Mouse (Mus musculus) lung, postnatal 14 days (tissue): Measurements from ENCODE around the gene Cog6.
A peak's percentile ranks its signal among the peaks of the same experiment; 100 is the strongest.

Source experiments
- DNase-seq: peaks from one replicate; pipeline ENCODE4 v3.0.0; 2021

The Cog6 gene

GRCm38 (mm10) chr3:53016436-53017340 is at the start of gene Cog6:
Cog6 (minus strand) TSS chr3:53017237.
- peak; percentile 81 for DNase-seq

- no peak for DNase-seq
Observed at GRCm38 (mm10) chr3:53066095-53066372, 49.0 kb upstream of the Cog6 start.

DNA sequence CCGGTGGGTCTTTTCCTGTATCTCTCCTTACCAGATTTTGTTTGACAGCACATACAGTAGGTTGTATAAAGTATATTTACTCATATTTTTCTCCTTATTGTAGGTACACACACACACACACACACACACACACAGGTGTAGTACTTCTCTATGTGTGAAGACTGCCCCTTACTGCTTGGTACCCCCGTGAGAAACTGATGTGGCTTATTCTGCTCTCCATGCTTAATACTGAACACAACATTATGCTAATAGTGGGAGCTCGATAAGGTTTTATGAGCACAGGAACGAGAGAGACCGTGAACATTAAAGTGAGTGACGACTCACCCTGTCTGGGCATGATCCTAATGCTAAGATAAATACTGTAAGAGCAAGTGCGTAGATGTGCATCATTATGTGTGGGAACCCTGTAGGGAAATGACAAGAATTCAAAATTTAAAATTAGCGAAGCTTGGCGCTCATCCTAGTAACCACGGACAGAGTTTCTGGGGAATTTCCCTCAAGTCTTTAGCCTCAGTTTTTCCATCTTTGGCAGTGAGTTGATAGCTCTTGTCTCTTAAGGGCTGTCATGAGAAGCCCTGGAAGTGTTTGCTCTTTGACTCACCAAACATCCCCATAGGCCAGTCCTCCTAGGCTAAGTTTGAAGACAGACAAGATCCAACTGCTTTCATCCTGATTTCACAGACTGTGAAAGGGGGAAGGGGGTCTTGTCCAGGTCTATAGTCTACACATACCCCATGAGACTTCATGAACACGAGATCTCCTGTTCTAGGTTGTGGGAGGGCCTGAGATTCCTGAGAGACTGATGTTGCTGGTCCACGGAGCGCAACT is 48.4 kb upstream of the Cog6 start:
- no peak for DNase-seq

DNA sequence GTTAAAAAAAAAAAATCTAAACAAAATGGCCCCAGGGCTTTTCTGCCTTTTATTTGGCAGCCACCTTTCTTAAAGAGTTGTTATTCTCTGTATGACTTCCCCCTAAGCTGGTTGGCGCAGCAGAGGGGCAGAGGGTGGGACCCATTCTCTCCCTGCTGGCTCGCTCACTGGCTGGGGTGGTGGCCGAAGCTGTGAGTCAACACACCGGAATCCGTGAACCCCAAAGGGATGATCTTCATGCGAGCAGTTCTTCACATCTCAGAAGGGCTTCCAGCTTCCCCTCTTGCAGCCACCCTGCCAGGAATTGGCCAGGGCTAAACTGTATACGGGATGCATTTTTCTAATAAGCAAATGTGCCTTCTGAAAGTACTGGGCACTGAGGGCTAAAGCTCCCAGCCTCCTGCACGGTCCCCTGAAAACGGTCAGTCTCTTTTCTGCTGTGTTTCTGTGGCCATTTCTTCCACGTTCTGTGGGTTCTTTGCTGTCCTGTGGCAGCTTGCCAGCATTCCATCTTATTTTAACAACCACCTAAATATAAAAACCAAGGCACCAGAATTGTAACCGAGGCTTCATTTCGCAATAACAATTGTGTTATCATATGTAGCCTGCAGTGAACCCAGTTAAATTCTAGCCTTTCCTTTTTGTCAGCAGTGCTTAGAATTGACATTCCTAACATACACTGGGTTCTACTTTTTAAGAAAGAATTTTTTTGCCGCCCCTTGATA is 46.5 kb upstream of the Cog6 start:
- DNase-seq = peak; percentile 35

GRCm38 (mm10) chr3:53059959-53060358 is 42.9 kb upstream of the Cog6 start:
- peak; percentile 26 for DNase-seq

GRCm38 (mm10) chr3:53056430-53056829 is 39.4 kb upstream of the Cog6 start:
- no peak for DNase-seq

DNA sequence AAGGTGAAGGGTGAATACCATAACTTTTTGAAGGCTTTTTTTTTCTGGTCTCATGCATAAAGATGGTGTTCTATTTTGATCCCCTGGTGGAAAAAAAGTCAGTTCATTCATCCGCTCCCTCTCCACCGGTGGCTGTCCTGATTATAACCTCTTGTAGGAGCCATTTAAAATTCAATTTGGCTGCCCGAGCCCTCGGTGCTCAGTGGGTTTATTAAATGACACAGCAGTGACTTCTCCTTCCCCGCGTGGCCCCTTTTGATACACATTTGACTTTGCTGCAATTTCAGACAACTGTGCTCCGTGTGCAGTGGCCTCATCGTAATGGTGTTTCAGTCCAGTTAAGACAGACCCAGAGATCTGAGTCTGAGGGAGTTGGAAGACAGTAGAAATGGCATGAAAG is 35.3 kb upstream of the Cog6 start:
- no peak for DNase-seq

DNA sequence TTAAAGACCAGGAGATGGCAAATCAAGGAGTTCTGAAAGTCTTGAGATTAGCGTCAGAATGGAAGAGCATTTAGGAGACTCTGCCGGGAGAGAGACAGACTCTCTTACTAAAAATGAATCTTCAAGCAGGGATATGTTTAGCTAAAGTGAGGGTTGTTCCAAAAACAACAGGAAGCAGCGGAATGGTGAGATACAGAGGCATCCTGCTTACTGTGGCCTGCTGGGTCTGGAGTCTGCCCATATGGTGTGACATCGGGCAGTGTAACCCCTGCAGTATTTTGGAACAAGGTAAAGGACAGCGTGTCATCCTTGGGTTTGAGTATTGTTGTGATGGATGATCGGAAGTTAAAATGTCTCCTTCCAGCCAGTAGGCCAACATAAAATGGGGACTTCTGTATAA is 29.3 kb upstream of the Cog6 start:
- DNase-seq = no peak

DNA sequence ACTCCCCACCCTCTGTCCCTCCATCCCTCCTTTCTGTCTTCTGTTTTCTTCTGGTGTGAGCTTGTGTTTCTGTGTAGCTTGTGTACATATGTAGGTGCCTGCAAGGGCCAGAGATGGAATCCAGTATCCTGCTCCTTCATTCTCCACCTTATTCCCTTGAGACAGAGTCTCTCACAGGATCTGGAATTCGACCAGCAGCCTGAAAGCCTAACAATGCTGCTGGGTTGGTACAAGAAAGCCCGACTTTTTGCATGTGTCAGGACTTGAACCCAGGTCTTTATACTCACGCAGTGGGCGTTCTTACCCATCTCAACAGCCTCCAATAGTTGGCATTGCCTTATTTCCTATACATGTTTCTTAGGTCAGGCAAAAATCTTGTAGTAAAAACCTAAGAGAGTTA is 28.7 kb upstream of the Cog6 start:
- no peak for DNase-seq

DNA sequence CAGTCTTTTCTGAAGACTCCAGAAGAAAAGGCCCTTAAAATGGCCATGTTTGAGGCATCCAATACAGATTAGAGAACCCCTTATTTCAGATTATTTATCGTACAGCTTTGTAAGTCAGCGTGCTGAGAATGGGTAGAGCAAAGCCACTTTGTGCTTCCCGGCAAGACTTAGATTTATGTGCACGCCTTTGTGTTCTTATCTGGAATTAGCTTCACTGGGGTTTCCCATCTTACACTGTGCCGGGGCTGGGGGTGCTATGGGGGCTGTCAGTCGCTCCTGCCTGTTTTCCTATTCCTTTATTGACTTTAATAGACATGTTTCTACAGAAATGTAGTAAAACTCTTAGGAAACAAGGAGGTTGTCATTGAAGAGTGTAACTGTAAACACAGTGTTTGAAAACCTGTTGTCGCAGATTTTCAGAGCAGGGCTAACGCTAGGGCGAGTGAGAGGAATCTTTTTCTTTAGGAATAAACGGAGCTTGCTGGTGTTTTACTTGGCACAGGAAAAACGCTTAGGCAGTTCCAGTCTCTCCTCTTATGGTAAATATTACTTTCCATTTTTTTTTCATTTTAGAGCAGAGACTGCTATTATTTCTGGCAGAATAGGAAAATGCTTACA is 27.8 kb upstream of the Cog6 start:
- no peak for DNase-seq

- DNase-seq = peak; percentile 64
Observed at GRCm38 (mm10) chr3:53044238-53044637, 27.2 kb upstream of the Cog6 start.

DNA sequence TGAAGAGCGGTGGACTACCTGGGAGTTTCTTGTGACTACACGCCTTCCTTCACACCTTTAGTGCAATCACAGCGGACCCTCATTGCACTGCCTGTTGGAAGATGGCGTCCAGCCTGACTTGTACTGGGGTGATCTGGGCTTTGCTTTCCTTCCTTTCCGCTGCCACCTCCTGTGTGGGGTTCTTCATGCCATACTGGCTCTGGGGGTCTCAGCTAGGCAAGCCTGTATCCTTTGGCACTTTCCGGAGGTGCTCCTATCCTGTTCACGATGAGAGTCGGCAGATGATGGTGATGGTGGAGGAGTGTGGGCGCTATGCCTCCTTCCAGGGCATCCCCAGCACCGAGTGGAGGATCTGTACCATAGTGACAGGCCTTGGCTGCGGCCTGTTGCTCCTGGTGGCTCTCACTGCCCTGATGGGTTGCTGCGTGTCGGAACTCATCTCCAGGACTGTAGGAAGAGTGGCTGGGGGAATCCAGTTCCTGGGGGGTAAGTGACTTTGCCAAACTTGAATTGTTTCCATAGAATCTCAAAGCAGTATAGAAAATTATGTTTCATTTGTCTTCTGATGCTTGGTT is 26.3 kb upstream of the Cog6 start:
- DNase-seq = no peak

- no peak for DNase-seq
Observed at GRCm38 (mm10) chr3:53042240-53042567, 25.2 kb upstream of the Cog6 start.

- DNase-seq = peak; percentile 72
Observed at GRCm38 (mm10) chr3:53041411-53042239, 24.6 kb upstream of the Cog6 start, which contains the start of gene Lhfp. Lhfp (plus strand) TSS chr3:53041528.

DNA sequence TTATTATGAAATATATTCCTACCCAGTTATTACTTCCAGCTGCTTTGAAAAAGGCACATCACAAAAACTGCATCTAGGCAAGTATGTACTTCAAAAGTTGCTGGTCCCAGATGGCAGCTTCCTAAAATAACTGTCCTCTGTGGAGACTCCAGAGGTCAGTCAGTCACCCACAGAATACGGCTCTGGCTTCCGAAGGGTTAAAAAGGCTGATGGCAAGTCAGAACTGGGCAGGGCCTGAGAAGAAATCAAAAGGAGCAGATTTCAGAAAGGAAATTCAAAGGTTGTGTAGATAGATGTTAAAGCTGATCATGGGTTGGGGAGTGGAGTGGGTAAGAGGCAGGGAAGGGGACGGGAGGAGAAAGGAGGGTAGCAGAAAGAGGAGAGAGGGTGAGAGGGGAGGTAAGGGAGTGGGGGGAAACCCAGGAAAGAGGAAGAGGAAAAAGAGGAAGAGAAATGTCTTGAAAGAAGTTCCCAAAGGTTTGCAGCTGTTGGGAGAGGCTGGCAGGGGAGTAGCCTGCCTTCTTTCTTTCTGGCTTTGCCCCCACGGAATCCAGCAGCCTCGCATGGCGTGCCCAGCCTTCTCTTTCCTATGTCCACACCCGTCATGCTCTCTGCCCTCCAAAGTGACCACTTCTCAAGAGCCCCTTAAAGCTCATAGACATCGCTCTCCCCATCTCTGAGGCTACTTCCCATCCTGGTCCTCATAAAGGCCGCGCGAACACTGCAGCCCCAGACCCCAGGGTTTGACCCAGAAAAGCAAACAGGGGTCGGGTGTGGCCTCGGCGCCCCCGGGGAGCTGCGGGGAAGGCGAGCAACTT is 23.8 kb upstream of the Cog6 start:
- no peak for DNase-seq

- no peak for DNase-seq
Observed at GRCm38 (mm10) chr3:53039746-53040145, 22.7 kb upstream of the Cog6 start.

GRCm38 (mm10) chr3:53038913-53039312 is 21.9 kb upstream of the Cog6 start:
- no peak for DNase-seq

DNA sequence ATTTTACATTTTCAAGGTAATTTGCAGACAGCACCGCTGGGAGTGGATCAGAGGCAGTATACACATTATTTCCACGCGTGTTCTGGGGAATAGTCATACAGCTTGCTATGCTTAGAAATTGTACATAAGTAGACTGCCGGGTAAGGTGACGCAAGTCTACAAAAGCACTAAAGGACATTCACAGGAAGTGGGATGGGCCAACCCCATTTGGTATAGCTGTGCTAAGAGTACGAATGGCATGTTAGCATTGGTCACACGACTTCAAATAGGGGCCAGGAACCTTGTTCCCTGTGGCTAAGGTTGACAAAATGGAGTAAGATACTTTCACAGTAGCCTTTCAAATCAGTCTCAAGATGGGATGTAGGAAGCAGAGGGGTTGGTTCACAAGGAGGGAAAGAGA is 19.9 kb upstream of the Cog6 start:
- no peak for DNase-seq

- DNase-seq = no peak
Observed at GRCm38 (mm10) chr3:53036076-53036475, 19.0 kb upstream of the Cog6 start.

DNA sequence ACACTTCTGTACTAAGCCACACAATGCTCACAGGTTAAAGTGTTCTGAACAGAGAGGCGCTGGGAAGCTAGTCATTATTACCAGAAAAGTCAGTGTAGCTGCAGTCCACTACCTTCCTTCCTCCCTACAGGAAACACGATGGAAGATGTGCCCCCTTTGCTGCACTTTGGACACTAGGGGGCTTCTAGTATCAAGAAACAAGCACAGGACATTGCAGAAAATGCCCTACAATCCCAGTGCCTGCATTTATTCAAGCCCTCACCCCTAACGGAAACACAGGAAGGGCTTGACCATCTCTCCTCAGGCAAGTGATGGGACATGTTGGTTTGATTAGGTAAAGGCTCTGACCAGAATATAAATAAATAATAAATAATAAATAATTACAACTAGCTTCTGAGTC is 16.4 kb upstream of the Cog6 start:
- peak; percentile 44 for DNase-seq

DNA sequence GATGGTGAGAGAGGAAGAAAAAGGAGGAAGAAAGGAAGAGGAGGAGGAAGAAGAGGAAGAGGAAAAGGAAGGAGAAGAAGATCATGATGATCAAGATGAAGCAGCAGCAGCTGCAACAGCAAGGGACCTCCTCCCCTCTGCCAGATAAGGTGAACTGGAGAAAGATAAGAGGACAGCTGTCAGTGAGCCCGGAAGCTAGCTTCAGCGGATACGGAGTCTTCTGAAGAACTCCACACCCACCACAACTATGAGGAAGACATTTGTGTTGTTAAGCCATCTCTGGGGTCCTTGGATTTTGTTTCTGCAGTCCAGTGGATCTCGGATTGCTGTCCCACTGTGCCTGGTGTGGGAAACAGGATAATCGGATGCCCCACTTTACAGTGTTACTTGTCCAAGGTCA is 15.4 kb upstream of the Cog6 start:
- DNase-seq = no peak
